Mouse (Mus musculus) cortical plate, adult 2 months (tissue): Measurements from ENCODE around the gene Tia1.

Experiments
- CTCF ChIP-seq: fragments of 200-500 bp; IDR thresholded peaks from 2 replicates; pipeline ENCODE4 v1.5.1; 2011; ENCODE audit warnings: mild to moderate bottlenecking, control low read depth, low read length; ENCODE audit not compliant: insufficient read depth; ENCODE audit errors: extremely low read depth
- POLR2A ChIP-seq: fragments of 200-500 bp; IDR thresholded peaks from 2 replicates; pipeline ENCODE4 v1.6.1; 2011; ENCODE audit warnings: mild to moderate bottlenecking, low read length, control low read depth; ENCODE audit not compliant: insufficient read depth; ENCODE audit errors: extremely low read depth

- no peak for TF ChIP-seq CTCF
- TF ChIP-seq POLR2A = no peak
Observed at GRCm38 (mm10) chr6:86446927-86447568, 43.0 kb downstream of the Tia1 start.
